Mouse (Mus musculus) MN1 (cell line): ENCODE data around the gene Hps1.
A peak's percentile ranks its signal among the peaks of the same experiment; 100 is the strongest.

Source experiments
- DNase-seq: peaks from one replicate; pipeline ENCODE4 v3.0.0-alpha.2; 2016; ENCODE audit warnings: low spot score

The Hps1 gene

DNA sequence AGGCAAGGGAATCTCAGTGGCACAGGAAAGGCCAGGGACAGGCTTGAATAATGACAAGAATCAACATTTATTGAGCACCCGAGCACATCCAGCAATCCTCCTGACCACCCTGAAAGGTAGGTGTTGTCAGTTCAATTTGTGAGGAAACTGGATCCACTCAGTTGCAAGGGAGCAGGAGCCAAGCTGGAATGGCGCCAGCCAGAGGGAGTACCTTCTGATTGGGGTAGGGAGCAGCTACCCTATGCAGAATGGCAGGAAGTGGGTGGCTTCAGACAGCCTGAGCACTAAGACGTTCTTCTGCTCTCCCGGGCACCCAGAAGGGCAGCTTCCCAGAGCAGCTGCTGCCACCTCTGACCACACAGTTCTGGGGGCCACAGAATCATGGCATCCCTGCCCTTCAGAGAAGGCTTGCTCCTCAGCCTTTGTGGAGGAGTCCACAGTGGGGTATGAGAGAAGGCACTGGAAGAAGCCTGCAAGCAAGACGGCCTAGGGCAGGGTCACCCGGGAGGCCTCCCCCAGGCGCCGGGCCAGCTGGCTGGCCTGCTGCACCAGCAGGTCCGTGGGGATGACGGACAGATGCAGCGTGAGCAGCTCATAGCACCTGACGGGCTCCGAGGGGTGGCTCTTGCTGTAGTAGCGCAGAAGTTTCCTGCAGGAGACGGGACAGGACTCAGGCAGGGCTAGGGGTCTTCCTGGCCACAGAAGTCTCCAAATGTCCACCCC, 24.5 kb downstream of the Hps1 start:
- DNase-seq = peak; percentile 28

DNA sequence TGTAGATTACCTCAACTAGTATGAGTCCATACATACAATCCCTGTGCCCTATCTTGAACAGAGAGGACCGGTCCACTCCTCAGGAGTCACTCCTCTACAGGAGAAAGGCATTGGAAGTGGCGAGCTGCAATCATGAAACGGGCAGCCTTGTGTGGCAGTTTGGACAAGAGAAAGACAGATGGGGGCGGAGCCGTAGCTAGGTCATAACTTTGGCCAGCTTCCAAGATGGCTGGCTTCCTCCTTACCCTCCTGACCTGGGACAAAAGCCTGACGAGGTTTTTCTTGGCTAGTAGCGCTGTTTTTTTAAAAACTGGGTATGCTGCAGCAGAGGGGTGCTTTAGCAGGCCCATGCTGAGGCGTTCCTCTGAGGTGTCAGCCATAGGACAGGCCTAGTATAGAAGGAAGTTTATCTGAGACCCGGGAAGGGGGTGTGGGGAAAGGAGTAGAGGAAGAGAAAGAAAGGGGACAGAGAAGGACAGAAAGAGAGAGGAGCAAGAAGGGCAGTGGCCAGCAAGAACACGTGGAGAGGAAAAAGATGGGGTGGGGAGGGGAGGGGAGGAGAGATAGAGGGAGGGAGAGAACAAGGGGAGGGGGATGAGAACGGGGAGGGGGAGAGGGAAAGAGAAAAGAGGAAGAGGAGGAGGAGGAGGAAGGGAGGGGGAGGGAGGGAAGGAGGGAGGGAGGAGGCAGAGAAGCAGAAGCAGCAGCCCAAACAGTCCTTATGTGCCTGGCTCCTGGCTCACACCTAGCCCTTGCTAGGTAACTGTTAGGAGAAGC, 26.4 kb downstream of the Hps1 start:
- peak; percentile 90 for DNase-seq

DNA sequence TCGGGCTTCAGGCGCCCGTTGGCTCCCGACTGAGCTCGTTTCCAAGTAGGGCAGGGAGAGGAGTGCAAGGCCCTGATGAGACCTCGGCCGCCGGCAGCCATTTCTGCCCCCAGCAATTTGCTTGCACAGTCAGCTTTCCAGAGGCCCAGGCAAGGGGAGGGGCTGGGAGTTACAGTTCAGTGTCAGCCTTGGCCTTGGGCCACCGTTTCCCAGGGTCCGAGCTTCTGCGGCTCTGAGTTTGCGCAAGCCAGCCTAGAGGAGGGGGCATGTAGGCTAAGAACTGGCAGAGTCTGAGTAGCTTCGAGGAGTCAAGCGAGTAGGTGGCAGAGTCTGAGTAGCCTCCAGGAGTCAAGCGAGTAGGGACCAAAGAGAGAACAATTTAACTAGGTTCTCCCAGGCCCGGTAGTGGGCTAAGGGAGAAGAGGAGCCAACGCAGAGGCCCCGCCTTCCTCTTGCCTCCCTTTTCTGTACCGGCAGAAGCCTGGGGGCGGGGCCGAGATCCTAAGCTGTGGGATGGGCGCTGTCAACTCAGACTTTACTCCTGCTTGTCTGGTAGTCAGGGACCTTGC, 27.3 kb downstream of the Hps1 start, which contains the start of gene Pyroxd2:
Pyroxd2 (minus strand) TSS at position 413 of the 569 bp plus-strand sequence.
- peak; percentile 87 for DNase-seq

DNA sequence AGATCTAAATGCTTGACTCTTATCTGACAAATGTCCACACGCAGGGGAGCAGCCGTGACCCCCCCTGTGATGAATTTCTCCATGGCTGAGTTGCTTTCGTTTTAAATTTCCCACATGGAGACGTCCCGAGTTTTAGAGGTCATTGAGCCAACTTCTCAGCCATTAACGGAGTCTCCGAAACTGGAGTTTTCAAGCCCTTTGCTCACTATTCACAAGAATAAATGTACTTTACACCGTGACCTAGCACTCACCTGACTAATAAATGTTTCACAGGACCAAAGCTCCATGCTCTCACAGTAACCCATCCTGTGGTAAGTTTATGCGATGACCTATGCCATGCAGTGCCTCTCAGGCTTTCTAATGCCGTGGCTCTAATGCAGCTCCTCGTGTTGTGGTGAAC, 29.6 kb downstream of the Hps1 start:
- no peak for DNase-seq

DNA sequence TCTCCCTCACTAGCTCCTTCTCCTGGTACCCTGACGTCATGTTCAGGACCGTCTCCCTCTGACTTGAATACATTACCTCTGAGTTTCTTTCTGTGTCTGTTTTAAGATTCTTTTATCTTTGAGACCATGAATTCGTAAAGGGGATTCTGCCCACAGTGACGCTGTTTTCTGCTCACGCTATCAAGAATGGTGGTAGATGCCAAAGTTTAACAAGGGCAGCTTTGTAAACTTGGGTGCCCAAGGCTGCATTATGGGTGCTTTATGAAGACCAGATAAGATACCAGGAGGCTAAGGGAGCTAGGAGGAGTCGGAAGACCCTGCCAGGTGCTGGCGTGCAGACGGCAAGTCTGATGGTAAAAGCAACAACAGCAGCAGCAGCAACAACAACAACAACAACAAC, 33.1 kb downstream of the Hps1 start:
- DNase-seq = no peak

DNA sequence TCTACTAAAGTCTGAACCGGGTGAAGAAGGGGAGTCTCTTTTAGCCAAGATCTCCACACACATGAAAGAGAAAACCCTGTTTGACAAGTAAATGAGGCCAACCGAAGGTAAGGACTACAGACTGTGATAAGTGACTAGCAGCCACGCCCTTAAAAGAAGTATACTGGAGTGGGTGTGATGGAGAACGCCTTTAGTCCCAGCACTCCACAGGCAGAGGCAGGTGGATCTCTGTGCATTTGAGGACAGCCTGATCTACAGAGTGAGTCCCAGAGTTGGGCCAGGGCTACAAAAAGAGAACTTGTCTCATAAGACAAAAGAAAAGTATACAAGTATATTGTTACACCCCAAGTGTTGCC, 33.9 kb downstream of the Hps1 start:
- DNase-seq = no peak

DNA sequence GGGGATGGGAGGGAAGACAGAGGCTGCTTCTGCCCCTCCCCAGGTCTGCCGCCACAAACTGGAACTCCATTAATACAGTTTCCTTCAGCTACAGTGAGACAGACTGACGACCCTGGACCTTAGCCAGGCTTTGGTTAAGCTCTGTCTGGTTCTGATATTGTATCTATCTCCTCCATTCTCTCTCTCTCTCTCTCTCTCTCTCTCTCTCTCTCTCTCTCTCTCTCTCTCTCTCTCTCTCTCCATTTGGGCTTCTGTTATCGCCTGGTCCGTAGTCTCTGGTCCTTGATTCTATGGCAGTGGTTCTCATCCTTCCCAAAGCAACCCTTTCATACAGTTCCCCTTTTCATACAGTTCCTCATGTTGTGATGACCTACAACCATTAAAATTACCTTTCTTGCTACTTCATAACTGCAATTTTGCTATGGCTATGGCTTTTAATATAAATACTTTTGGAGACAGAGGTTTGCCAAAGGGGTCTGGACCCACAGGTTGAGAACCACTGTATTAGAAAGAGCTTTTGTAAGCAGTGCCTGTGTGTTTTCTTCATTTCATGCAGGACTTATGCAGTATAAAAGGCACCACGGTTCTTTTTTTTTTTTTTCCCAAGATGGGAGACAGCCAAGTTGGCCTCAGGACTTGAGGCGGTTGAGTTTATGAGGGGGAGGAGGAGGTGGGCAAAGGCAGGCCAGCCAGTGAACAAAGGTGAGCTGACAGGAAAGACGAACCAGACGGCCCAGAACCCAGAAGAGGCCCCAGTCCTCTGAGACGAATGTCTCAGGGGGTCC, 34.5 kb downstream of the Hps1 start:
- no peak for DNase-seq

DNA sequence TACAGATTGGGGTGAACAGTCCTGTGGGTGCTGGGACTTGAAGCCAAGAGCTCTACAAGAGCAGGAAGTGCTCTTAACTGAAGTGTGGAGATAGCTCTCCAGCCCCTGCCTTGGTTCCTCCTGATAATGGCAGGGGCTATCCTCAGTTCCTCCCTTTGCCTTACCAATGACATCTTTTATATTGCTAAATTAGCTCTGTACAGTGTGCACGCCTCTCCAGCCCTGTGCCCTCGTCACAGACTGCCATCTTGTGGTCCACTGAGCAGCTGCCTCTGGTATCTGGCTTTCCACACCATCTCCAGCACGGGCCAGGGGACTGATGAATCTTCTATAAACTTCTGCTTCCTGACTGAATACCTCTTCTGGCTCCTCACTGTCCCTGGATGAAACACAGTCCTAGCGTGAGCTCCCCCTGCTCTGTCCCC, 35.6 kb downstream of the Hps1 start:
- DNase-seq = peak; percentile 46

DNA sequence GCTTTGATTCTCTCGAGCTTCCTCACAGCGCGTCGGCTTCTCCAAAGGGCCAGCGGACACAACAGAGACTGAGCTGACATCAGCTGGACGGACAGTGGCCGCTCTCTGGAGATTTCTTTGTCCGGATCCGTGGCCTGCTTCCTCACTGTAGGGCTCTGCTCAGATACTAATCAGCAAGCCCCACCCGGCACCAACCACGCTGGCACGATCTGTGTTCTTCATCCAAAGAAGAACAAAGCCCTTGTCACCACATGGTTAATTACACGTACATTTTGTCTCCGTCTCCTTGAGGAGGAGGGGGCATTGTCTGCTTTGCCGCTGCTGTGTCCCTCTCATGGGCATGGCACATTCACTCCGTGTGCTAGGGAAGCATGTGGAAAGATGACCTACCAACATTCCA, 36.5 kb downstream of the Hps1 start:
- no peak for DNase-seq

DNA sequence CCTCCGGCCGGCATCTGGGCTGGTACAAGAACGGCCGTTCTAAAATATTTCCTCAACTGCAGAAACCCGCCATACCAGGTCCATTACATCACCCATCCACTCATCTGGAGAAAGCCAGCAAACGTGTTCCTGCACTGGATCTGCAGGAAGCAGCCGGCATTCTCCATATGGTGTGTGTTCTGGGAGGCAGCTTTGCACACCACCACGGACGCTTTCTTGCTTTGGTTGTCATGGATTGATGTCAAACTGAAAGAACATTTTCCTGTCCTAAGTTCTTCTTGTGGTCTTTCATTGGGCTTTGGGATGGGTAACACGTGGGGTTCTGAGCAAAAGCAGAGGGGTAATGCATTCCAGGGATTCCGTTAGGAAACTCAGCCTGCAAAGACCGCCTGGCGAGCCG, 37.9 kb downstream of the Hps1 start:
- DNase-seq = no peak

DNA sequence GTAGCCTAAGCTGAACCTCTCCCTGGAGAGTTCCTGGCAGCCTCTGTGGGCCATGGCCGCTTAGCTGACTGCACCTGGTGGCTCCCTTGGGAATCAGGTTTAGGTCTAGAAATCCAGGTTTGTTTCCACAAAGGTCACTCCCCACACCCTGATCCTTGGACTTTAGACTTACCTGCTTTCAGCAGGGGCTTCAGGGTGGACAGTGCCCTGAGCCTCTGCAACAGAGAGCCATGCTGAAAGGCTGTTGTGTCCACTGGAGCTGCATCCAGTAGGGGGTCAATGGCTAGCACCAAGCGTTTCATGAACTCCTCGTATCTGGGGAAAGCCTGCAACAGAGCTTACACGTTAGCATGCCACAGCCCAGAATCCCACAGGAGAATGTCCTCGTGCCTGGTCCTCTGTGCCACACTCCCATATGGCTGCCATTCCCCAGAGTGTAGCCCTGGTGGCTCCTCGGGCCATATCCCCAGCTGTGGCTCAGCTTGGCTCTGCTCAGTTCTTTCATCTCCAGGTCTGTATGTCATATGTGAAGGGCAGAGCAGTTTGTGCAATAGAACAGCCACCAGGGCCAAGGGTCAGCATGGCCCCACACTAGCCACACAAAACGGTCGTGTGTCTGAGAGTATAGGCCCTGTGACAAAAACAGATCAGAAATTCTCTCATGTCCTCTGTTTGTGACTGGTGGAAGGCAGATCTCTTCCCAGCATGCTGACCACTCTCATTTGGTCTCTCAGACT, 39.4 kb downstream of the Hps1 start:
- DNase-seq = no peak

DNA sequence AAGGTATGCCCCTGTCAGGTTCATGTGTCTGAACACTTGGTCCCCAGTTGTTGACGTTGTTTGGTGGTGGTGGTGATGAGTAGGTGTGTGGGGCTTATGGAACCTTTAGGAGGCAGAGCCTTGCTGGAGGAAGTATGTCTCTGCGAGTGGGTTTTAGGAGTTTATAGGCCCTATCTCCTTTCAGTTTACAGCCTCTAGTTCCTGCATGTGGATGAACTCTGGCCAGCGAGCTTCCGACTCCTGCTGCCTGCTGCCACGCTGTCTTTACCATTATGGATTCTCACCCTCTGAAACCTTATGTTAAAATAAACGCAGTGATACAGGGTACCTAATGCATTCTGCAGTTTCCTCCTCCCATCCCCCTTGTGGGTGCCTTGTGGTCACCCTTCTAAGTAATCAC, 40.0 kb downstream of the Hps1 start:
- no peak for DNase-seq

DNA sequence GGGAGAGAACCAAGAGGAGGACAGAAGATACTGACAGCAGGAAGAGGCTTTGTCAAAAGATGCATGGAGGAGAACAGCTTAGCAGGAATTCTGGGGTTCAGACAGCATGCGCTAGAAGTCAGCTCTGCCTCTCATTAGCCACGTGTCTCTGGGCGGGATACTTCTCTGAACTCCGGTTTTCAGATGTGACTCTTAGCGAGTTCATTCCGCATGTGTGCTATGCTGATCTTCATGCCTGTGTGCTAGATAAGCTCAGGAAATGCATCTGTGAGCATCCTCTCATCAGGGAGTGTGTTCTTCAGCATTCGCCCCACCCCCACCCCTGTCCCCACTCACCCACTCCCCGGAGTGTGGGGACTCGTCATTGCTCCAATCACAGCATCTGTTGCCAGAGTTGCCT, 42.0 kb downstream of the Hps1 start:
- DNase-seq = no peak

DNA sequence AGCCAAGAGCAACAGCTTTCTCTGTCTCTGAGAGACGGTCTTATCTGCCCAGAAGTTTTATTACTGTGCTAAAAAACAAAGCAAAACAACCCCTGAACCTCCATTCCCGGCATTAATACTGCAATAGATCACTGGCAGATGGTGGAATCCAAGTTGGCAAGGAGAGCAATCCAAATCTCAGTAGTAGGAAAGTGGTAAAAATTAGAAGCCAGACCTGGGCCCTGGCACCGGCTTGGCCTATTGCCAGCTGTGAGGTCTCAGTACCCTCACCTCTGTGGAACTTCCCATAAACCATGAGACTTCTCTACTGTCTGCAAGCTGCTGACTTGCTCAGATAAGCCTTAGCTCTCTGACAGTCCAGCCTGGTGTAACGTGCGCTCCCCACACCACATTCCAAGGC, 44.8 kb downstream of the Hps1 start:
- DNase-seq = no peak

DNA sequence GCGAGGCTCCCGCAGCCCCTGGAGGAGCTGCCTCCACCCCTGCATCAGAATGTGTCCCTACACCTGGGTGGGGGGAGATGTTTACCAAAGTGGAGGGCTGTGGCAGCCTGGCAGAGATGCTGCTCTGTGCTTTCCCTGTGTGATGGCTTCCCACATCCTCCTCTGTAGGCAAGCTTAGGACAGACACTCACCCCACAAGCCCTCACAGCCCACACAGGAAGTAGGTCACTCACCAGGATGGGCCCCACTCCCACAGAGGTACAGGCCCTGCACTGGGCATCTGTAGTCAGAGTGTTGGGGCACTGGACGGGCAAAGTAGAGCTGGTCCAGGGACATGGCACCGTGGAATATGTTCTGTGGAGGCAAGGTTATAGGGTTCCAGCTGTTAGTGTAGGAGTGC, 52.4 kb downstream of the Hps1 start:
- no peak for DNase-seq

DNA sequence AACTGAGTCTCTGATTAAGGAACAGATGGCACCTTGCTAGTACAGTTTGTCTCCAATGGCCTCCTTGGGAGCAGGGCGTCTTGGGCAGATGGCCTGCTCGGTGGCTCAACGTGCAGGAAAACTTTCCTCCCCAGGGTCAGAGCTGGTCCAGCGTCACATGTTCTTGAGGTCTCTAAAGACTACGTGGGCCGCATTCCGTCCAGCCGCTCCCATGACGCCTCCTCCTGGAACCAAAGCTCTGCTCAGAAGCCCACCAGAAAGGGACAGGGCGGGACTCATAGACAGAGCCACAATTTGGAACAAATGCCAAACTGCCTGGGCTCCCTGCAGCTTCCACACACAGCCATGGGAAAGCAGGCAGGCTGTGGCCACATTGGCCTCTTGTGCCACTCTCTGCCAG, 53.0 kb downstream of the Hps1 start:
- DNase-seq = no peak

DNA sequence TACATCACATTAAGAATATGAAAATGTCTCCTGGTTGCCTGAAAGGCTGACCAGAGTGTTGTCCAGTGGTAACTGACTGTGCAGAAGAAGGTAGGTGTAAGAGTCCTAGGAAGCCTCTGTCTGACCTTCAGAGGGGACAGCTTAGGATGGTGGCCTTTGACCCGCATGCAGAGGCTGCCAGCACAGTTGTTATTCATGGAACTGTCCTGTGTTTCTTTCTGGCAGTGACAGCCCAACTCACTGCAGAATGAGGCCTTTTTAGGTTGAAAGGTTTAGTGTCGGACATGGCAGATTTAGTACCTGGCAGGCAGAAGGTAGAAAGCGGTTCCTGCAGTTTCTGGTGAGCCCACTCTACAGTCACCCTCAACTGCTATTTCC, 53.8 kb downstream of the Hps1 start:
- DNase-seq = no peak

DNA sequence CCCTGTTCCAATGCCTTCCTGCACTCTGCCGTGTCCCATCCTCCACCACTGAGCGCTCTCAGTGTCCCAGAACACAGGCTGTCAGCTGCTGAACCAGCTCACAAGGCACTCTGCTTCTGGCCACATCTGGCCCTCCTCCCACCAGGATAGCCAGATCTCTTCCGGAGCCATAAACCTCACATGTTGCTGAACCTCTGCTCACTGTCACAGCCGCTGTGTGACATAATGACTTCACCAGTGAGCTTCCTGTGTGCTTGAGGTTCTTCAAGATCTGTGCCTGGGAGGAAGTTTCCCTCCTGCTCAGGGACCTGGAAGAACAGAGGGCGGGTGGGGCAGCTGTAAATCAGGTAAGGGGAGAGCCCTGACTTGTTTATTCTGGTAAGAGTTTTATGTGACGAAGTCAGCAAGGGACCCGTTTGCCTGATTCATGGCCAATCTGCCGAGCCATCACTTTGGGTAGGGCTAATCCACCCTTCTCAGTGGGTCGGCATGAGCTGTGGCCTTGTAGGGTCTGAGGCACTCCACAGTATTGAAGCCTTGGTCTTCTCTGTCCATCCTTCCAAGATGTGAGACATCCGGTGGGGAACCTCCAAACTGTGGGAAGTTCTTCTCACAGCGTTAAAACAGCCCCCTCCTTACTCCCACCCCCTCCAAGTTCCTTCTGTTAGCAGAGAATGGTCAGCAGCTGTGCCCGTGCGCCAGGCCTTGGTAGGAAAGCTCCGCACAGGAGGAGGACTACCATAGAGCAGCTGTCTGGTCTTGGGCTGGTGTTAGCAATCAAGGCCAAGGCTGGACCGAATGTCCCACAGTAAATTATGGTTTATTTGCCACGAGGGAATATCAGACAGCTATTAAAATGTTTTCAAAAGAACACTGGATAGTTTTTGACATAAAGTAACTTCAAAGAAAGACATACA, 54.5 kb downstream of the Hps1 start:
- peak; percentile 72 for DNase-seq

DNA sequence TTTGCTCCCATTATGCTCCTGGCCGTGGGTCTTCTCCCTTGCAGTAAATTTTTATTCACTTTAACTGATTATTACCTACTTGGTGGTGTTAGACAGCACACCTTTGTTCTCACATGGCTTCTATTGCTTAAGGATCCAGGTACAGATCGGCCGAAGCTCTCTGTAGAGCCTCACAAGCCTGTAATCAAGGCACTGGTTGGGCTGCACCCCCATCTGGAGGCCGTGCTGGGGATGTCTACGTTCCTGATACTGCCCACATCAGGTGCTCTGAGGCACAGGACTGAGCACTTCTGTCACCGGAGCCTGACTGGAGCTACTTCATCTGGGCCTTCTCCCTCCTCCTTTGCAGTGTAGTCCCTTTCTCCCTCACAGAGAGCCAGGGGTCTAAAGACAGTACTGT, 56.5 kb downstream of the Hps1 start:
- no peak for DNase-seq

DNA sequence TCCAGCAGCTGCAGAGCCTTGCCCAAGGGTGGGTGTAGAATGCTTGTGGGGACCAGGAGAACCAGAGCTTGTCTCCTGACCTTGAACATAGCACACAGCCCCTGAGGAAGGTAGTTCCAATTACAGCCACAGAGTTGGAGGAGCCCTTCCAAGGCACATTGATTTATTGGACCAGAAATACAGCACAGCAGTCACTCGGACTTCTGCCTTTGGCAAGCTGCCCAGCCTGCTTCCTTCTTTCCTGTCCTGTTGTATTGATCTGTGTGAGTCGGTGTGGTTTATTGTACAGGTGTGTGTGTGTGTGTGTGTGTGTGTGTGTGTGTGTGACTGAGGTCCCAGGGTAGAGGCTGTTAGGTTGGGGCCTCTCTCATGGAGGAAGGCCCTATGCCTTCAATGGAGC, 57.3 kb downstream of the Hps1 start:
- DNase-seq = peak; percentile 53

DNA sequence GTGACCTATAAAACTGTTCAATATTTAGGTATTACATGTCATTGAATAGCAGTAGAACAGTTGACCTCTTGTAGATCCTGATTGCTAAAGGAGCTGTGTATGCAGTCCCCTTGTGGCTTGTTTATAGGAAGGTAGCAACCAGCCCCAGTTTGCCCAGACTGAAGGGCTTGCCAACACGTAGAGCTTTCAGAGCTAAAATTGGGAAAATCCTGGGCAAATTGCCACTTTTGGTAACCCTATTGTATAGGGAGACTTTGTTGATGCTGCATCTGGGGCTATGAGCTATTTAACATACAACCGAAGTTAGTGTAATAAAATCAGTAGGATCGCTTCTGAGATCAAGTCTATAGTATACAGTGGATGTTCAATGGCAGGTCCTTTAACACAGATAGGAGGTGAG, 61.7 kb downstream of the Hps1 start:
- DNase-seq = no peak
